Mouse (Mus musculus): ENCODE measurements at regions not wholly inside any gene's neighbourhood (a gene's known extent, or its start where the extent isn't known, plus 50 kb on each side); places are given as distances from the start of the nearest gene placed in this dataset.

DNA sequence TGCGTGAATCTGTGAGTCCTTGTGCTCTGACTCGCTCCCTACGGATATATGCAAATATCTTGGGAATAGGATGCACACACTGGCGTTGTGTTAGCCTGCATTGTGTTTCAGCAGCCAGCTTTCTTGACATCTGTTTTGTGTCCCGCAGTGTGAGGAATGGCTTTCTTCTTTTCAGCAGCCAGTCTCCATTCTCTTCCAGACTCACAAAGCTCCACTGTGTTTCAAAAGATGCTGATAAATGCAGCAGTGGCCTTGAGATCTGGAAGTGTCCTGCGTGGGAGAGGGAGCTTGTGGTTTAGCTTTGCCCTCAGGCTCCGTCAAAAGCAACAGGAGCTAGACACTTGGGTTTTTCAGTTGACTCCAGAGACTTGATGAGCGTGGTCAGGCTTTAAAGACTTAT lies 188.9 kb upstream of the Fat4 start:
- no peak for DNase-seq (ENCODE audit: extremely low spot score in 1 of 2, low spot score in 1 of 2)

GRCm38 (mm10) chr3:38697349-38697748 lies 189.4 kb upstream of the Fat4 start:
- no peak for DNase-seq (ENCODE audit: extremely low spot score in 1 of 2, low spot score in 1 of 2)

DNA sequence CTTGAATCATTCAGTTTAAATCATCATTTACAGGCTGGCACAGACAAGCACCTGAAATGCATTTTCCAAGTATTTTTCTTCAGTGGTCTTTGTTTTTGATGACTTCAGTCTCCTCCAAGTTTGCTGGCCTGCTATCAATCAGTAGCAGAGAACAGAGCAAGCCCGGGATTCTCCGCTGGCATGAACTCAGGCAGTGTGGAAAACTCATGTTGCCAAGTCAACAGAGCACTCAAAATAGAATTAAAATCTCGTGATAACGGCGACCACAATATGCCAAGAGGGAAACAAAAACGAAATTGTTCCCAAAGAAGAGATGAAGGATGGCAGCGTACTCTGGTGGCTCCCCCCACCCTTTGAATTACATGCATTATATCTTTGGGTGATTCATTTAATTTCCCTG lies 190.9 kb upstream of the Fat4 start:
- DNase-seq (ENCODE audit: extremely low spot score in 1 of 2, low spot score in 1 of 2) = no peak

DNA sequence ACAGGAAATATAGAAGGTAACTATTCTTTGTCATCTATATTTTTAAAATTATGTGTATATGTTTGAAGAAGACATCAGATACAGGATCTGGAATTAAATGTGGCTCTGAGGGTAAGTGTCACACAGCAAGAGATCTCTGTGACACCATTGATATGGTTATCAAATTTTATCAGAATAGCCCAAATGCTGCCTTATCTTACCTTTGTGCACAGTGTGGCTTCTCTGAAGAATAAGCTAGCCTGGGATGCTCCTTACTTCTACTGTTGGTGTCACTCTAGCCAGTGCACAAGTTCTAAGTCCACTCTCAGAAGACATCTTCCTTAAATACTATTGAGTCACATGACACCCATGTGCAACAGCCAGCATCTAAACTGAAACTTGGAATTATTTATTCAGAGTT lies 194.0 kb upstream of the Fat4 start:
- DNase-seq (ENCODE audit: extremely low spot score in 1 of 2, low spot score in 1 of 2) = no peak

- DNase-seq (ENCODE audit: extremely low spot score in 1 of 2, low spot score in 1 of 2) = no peak
These were observed 199.8 kb upstream of the Ankrd50 start for GRCm38 (mm10) chr3:38684247-38684991.

GRCm38 (mm10) chr3:38663670-38664494 lies 179.2 kb upstream of the Ankrd50 start:
- DNase-seq (ENCODE audit: extremely low spot score in 1 of 2, low spot score in 1 of 2) = no peak

DNA sequence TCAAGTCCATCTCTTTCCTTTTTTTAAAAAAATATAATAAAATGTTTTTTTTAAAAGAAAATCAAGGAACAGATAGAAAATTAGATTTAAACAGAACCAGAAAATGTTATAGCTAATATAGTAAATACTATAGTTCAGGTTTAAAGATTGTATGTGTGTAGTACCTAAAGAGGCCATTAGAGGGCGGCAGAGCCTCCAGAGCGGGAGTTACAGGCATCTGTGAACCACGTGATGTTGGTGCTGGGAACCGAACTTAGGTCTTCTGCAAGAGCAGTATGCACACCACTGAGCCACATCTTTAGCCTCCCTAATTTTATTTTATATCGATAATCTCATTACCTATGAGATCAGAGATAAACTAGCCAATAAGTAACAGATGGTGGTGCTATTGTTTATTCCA lies 178.4 kb upstream of the Ankrd50 start:
- peak in 1 of 2 experiments; percentile 9 for DNase-seq (ENCODE audit: extremely low spot score in 1 of 2, low spot score in 1 of 2)

DNA sequence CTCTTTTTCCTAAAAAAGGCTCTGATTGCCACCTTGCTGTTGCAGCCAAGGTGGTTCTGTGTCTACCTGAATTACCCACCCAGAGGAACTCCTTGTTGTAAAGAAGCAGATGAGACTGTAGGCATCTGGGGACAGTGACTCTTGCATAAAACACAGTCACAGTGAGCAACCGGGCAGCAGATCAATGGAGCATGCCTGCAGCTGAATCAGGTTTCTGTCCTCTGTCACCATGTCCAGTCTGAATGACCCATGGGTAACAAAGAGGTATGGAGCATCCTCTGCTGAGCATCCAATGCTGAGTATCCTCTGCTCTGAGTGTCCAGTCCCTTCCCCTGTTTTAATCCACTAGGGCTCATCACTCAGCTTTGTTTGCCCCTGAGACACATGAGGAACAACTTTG lies 172.1 kb upstream of the Ankrd50 start:
- no peak for DNase-seq (ENCODE audit: extremely low spot score in 1 of 2, low spot score in 1 of 2)

DNA sequence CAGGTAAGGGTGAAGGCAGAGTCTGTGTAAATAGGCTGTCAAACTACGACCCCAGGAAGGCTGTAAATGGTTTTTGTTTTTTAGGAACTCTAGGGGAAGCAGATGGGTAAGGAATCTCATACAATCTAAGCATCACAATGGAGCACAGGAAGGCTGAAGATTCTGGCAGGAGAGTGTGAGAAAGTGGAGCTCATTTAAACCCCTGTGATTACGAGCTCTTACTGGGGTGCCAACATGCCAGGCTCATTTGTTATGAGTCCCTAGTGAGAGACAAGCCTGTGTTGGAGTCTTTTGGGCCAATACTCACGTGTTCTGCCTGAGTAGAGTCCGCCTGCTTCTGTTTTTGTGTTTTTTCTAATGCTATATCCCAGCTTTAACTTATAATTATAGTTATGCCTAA lies 169.3 kb upstream of the Ankrd50 start:
- DNase-seq (ENCODE audit: extremely low spot score in 1 of 2, low spot score in 1 of 2) = no peak

DNA sequence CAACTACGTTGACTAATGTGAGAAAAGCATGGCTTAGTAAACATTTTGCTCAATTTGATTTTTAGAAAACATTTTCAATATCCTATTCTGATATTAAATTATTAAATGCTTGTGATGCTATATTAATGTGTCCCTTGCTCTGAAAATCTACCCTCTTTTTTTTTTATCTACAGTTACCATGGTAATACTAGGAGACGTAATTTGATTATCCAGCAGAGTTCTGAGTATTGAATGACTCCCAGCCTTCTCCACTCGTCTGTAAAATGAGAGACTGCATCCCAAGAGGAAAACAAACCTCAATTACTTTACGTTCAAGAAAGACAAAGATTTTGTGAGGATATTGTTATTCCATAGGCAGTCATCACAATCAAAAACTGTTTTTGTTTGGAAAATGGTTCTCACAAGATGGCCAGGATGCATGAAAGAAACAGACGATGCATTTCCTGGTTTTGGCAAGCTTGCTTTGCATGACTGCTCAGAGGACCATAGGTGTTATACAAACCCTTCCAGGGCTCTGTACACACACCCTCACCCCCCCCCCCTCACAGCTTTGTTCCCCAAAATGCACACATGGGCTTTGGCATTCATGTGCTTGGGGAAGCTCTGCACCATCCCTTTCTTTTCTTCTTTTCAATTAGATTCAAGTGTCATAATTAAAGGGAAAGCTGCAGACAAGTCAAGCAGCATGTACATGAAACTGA lies 168.5 kb upstream of the Ankrd50 start:
- no peak for DNase-seq (ENCODE audit: extremely low spot score in 1 of 2, low spot score in 1 of 2)

DNA sequence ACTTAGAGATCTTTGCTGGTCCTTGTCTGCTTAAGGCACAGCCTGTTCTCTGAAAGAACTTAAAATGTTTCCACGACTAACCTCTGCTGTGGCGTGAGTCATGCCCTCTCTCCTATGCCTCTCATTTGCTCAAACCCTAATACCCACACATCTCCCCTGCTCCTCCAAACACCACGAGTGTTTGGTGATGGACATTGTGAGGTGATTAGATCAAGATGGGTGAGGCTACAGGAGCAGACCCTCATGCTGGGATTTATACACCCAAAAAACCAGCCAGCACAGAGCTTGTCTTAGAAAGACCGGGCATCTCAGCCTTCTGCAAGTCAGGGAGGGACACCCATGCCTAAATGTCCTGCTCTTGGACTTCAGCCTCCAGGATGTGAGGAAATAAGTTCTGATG lies 165.5 kb upstream of the Ankrd50 start:
- no peak for DNase-seq (ENCODE audit: extremely low spot score in 1 of 2, low spot score in 1 of 2)

DNA sequence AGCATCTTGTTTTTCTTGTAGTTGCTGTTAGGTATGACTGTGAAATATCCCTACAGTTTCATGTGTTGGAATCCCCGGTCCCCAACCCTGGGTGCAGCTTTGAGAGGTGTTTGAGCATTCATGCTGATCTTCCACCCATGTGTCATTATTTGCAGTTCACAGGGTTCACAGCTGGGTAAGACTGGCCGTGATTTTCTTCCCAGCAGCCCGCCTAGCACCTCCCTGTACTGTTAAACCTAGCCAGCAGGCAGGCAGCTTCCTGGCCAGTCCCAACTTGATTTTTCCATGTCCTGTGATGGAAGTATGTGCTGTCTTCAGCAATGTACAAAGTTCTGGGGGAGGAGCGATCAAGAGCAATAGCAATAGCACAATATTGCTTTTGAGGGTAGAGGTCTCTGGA lies 164.0 kb upstream of the Ankrd50 start:
- DNase-seq (ENCODE audit: extremely low spot score in 1 of 2, low spot score in 1 of 2) = no peak

- no peak for DNase-seq (ENCODE audit: extremely low spot score in 1 of 2, low spot score in 1 of 2)
These were observed 163.2 kb upstream of the Ankrd50 start for GRCm38 (mm10) chr3:38647737-38648330.

DNA sequence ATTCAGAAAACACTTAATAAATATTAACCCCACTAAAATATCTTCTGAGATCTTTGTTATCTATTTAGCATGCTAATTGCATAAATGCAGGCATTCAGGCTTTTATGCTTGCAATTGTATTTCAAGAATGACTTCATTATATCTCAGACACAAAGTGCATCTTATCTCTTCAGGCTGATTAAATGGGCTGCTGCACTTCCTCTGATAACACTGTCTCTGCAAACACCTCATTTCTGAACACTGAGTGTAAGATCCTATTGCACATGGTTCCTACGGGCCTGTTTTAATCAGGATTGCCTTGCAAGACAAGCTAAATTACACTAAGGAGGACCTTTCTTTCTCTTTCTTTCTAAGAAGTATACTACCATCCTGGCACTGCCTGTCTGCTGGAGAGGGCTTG lies 157.1 kb upstream of the Ankrd50 start:
- no peak for DNase-seq (ENCODE audit: extremely low spot score in 1 of 2, low spot score in 1 of 2)

GRCm38 (mm10) chr3:38636806-38637205 lies 152.2 kb upstream of the Ankrd50 start:
- DNase-seq (ENCODE audit: extremely low spot score in 1 of 2, low spot score in 1 of 2) = no peak

- DNase-seq (ENCODE audit: extremely low spot score in 1 of 2, low spot score in 1 of 2) = no peak
These were observed 148.7 kb upstream of the Ankrd50 start for GRCm38 (mm10) chr3:38633347-38633746.

DNA sequence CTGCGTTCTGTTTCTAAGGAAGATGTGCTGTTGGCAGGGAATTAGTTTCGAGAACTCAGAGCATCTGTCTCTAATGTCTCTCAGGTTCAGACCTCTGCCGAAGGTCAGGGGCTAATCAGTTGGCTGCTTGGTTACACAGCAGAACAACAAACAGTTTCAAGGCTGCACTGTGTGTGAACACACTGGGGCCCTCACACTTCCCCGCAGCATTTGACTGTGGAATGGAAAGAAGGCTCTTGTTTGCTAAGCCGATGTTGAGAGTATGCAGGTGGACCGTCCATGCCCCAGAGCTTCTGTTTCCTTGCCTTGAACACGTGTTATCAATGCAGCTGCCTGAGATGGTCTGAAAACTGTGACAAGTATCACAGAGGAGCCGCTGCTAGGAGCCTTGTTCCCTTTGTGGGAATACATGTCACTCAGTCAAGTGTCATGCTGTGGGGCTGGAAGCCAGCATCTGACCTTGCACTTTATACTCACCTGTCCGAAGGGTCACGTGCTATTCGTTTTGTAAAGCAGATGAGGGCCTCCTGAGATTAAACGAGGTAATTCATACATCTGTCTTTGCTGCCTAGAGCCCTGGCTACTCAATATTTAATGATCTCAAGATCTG lies 141.0 kb upstream of the Ankrd50 start:
- no peak for DNase-seq (ENCODE audit: extremely low spot score in 1 of 2, low spot score in 1 of 2)

DNA sequence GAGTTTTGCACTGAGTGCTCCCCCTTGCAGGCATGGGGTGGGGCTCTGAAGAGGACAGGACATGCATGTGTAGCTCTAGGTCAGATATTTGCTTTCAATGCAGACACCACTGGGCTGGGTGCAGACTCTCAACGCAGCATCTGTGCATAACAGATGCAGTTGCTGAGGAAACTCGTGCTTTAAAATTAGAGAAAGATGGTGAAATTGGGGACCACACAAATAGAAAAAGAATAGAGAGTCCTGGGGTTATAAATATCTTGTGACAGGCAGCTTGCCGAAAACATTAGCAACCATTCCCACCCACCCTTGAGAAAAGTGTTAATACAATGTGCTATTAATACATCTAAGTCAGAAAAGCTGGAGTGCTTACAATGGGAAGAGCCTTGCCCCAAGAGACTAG lies 133.3 kb upstream of the Ankrd50 start:
- DNase-seq (ENCODE audit: extremely low spot score in 1 of 2, low spot score in 1 of 2) = no peak

GRCm38 (mm10) chr3:38617217-38617616 lies 132.6 kb upstream of the Ankrd50 start:
- no peak for DNase-seq (ENCODE audit: extremely low spot score in 1 of 2, low spot score in 1 of 2)

- DNase-seq (ENCODE audit: extremely low spot score in 1 of 2, low spot score in 1 of 2) = no peak
These were observed 129.1 kb upstream of the Ankrd50 start for GRCm38 (mm10) chr3:38613706-38614105.

DNA sequence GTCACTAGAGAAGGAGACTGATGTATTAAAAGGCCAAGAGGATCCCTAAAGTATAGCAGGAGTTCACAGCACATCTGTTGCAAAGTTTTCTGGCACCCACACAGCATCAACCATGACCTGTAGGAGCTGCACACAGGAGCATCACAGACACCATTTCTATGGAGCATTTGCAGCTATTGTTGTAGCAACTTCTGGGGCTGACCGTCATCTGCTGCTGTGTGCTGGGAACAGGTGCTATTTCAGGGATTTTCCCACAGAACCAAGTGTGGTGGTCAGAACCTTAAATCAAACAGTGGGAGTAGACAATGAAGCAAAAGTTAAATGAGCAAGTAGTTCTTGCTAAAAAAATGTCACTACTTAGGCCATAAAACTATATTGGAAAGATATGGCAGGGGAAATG lies 106.9 kb upstream of the Ankrd50 start:
- no peak for DNase-seq (ENCODE audit: extremely low spot score in 1 of 2, low spot score in 1 of 2)
